Mouse (Mus musculus): ENCODE measurements around the gene Vmn1r64. TPM values are rescaled to one million over a fixed set of nuclear protein-coding genes. Genes with fewer than 3 reads are reported as not detected.
"Not testable (repeated sequence)": the region's sequence is repeated elsewhere in the genome, so short reads cannot be mapped to it uniquely, and the experiment has no call there.

Gene Vmn1r64
- polyA plus RNA-seq (2012; rRNA removed): not detected in 2 replicates

DNA sequence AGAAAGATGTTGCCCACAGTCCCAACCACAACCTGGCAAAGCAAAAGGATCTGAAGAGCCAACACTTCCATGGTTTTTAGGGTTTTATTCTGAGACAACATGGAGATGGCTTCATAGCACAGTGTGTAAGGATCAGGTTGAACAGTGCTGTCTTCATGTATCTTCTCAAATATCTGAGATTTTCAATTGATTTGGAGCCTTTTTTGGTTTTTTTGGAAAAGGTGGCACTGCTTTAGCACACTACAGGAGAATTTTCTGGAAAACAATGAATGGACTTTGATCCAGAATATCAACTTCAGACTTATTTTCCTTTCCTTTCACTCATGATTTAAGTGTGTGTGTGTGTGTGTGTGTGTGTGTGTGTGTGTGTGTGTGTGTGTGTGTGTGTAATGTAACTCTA, at the start of gene Vmn1r64:
Gene Vmn1r64, minus strand, starts transcription at position 101 of the 400 bp plus-strand sequence.
- H3K36me3 ChIP-seq (ENCODE audit: control insufficient read depth, insufficient read depth, low read length): no peaks in the 10 kb centered on the region
- no peaks in the 10 kb centered on the region for H3K4me1 ChIP-seq (ENCODE audit: control insufficient read depth, insufficient read depth, insufficient read length, low read length)
- no peak for TF ChIP-seq CTCF (IDR thresholded peaks at IDR 0.05; ENCODE audit: extremely low read depth, insufficient read length, insufficient replicate concordance, low read depth, low read length)
- TF ChIP-seq POLR2A (IDR thresholded peaks at IDR 0.05; ENCODE audit: low read depth, low read length): no peak
- no peaks in the 10 kb centered on the region for H3K27me3 ChIP-seq (ENCODE audit: control insufficient read depth, insufficient read depth, low read length)
- no peak within 1 kb of the TSS for H3K27ac ChIP-seq (ENCODE audit: insufficient read depth, low read depth, low read length)
- no peak within 1 kb of the TSS for H3K4me3 ChIP-seq (ENCODE audit: low read depth, low read length)

DNA sequence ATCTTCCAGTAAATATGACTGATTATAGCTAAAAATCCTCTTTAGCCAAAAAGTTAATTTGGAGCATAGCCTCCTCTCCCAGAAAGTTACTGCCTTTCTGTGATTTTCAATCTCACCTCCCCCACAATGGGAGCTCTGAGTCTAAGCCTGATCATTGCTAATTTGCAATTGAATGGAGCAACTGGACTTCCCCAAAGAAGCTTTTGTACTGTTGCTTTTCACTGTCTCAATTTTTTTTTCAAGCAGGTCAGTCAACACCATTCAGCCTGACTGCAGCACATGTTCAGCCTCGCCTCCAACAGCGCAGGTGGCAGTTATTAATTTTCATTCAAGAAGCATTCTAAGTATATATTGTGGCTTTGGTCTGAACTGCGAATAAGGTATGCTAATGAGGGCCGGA, 14.9 kb upstream of the Vmn1r64 start:
- Histone ChIP-seq H3K27ac (ENCODE audit: insufficient read depth, low read depth, low read length) (no peak overlapping the region), H3K4me3 (ENCODE audit: low read depth, low read length) (no peak overlapping the region), H3K27me3 (ENCODE audit: control insufficient read depth, insufficient read depth, low read length) (no peaks in the 10 kb centered on the region), H3K36me3 (ENCODE audit: control insufficient read depth, insufficient read depth, low read length) (no peaks in the 10 kb centered on the region), H3K4me1 (ENCODE audit: control insufficient read depth, insufficient read depth, insufficient read length, low read length) (no peaks in the 10 kb centered on the region)
- 87% methylated on average over 4 of the region's 4 CpGs for WGBS
- no peak for TF ChIP-seq CTCF (IDR thresholded peaks at IDR 0.05; ENCODE audit: extremely low read depth, insufficient read length, insufficient replicate concordance, low read depth, low read length)
- no peak for TF ChIP-seq POLR2A (IDR thresholded peaks at IDR 0.05; ENCODE audit: low read depth, low read length)

DNA sequence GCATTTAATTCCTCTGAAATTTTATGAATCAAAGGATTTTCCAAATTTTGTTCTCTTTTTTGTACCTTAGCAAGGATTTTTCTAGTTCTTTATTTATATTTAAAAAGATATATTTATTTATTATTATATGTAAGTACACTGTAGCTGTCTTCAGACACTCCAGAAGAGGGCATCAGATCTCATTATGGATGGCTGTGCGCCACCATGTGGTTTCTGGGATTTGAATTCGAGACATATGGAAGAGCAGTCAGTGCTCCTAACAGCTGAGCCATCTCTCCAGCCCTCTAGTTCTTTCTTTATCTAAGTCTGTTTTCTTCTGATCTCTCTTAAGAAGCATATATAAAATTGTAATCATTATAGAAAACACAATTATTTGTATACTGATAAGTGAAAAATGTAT, 12.9 kb upstream of the Vmn1r64 start:
- not testable (repeated sequence) for H3K4me3 ChIP-seq (ENCODE audit: low read depth, low read length); H3K36me3 ChIP-seq (ENCODE audit: control insufficient read depth, insufficient read depth, low read length); H3K27ac ChIP-seq (ENCODE audit: insufficient read depth, low read depth, low read length); H3K4me1 ChIP-seq (ENCODE audit: control insufficient read depth, insufficient read depth, insufficient read length, low read length); H3K27me3 ChIP-seq (ENCODE audit: control insufficient read depth, insufficient read depth, low read length)
- WGBS: 68% methylated on average over 2 of the region's 2 CpGs

Other genes with a start within 250 kb of the Vmn1r64 start
- not detected in 2 replicates for gene Vmn1r62, start 210.9 kb downstream of the Vmn1r64 start, polyA plus RNA-seq (2012; rRNA removed)
- gene Vmn1r63, start 79.1 kb downstream of the Vmn1r64 start, polyA plus RNA-seq (2012; rRNA removed): not detected in 2 replicates
- gene Vmn1r65, start 126.5 kb upstream of the Vmn1r64 start, polyA plus RNA-seq (2012; rRNA removed): not detected in 2 replicates
- not detected in 2 replicates for gene Nlrp4c, start 160.6 kb upstream of the Vmn1r64 start, polyA plus RNA-seq (2012; rRNA removed)

All from small intestine, adult 2 months (tissue).